Mouse (Mus musculus): Measurements from ENCODE around the gene Hint1. TPM values are rescaled to one million over a fixed set of nuclear protein-coding genes. Genes with fewer than 3 reads are reported as not detected.

Hint1 gene
- polyA plus RNA-seq, 1 experiment from 2014 or later: 868 TPM

- Histone ChIP-seq H3K4me3 (ENCODE audit: low read depth, low read length) (peak overlapping the region; percentile 52), H3K36me3 (ENCODE audit: control insufficient read depth, insufficient read depth, low read length) (no peaks in the 10 kb centered on the region), H3K4me1 (ENCODE audit: control insufficient read depth, insufficient read depth, low read length) (peaks cover 6% of the 10 kb centered on the region), H3K27me3 (ENCODE audit: control insufficient read depth, insufficient read depth, low read length) (no peaks in the 10 kb centered on the region), H3K9me3 (ENCODE audit: control insufficient read depth, low read length) (no peaks in the 10 kb centered on the region), H3K27ac (ENCODE audit: low read depth, low read length) (peak overlapping the region; percentile 66; the same call in 1 of the 2 replicates), H3K4me2 (ENCODE audit: low read depth, low read length) (peak overlapping the region; percentile 55), H3K9ac (replicated peaks; ENCODE audit: low read depth, low read length) (peak overlapping the region; percentile 69)
- 32% methylated on average over 11 of the region's 11 CpGs for WGBS
- no peak for ATAC-seq (ENCODE audit: low read depth)
These were observed 6.6 kb upstream of the Hint1 start for GRCm38 (mm10) chr11:54859322-54860165.

GRCm38 (mm10) chr11:54860256-54861038, 5.7 kb upstream of the Hint1 start, which contains the start of gene Lyrm7:
TSS of gene Lyrm7 (minus strand) at chr11:54860916.
- peak within 1 kb of the TSS; percentile 86 for H3K27ac ChIP-seq (ENCODE audit: low read depth, low read length)
- H3K4me1 ChIP-seq (ENCODE audit: control insufficient read depth, insufficient read depth, low read length): peaks cover 8% of the 10 kb centered on the region
- peak within 1 kb of the TSS; percentile 52 for H3K4me3 ChIP-seq (ENCODE audit: low read depth, low read length)
- no peaks in the 10 kb centered on the region for H3K36me3 ChIP-seq (ENCODE audit: control insufficient read depth, insufficient read depth, low read length)
- WGBS: 0% methylated on average over 42 of the region's 42 CpGs
- peak; percentile 96 for ATAC-seq (ENCODE audit: low read depth)
- H3K9me3 ChIP-seq (ENCODE audit: control insufficient read depth, low read length): no peaks in the 10 kb centered on the region
- peak within 1 kb of the TSS; percentile 55 for H3K4me2 ChIP-seq (ENCODE audit: low read depth, low read length)
- H3K9ac ChIP-seq (replicated peaks; ENCODE audit: low read depth, low read length): peak within 1 kb of the TSS; percentile 69
- H3K27me3 ChIP-seq (ENCODE audit: control insufficient read depth, insufficient read depth, low read length): no peaks in the 10 kb centered on the region

- ATAC-seq (ENCODE audit: low read depth): no peak
- Histone ChIP-seq H3K4me2 (ENCODE audit: low read depth, low read length) (no peak overlapping the region), H3K36me3 (ENCODE audit: control insufficient read depth, insufficient read depth, low read length) (no peaks in the 10 kb centered on the region), H3K27me3 (ENCODE audit: control insufficient read depth, insufficient read depth, low read length) (no peaks in the 10 kb centered on the region), H3K9me3 (ENCODE audit: control insufficient read depth, low read length) (no peaks in the 10 kb centered on the region), H3K4me3 (ENCODE audit: low read depth, low read length) (no peak overlapping the region; the same call in 1 of the 2 replicates), H3K4me1 (ENCODE audit: control insufficient read depth, insufficient read depth, low read length) (peaks cover 11% of the 10 kb centered on the region), H3K27ac (ENCODE audit: low read depth, low read length) (no peak overlapping the region), H3K9ac (replicated peaks; ENCODE audit: low read depth, low read length) (0 out of 2 replicates have a peak overlapping the region, but pooled peaks have one; percentile 60)
- 92% methylated on average over 5 of the region's 5 CpGs for WGBS
These were observed 4.4 kb upstream of the Hint1 start for GRCm38 (mm10) chr11:54861471-54862420.

GRCm38 (mm10) chr11:54862621-54863520, 3.3 kb upstream of the Hint1 start:
- Histone ChIP-seq H3K9me3 (ENCODE audit: control insufficient read depth, low read length) (no peaks in the 10 kb centered on the region), H3K4me2 (ENCODE audit: low read depth, low read length) (no peak overlapping the region), H3K36me3 (ENCODE audit: control insufficient read depth, insufficient read depth, low read length) (no peaks in the 10 kb centered on the region), H3K9ac (replicated peaks; ENCODE audit: low read depth, low read length) (no peak overlapping the region), H3K27me3 (ENCODE audit: control insufficient read depth, insufficient read depth, low read length) (no peaks in the 10 kb centered on the region), H3K27ac (ENCODE audit: low read depth, low read length) (no peak overlapping the region), H3K4me1 (ENCODE audit: control insufficient read depth, insufficient read depth, low read length) (peaks cover 14% of the 10 kb centered on the region), H3K4me3 (ENCODE audit: low read depth, low read length) (no peak overlapping the region)
- WGBS: 45% methylated on average over 10 of the region's 10 CpGs
- ATAC-seq (ENCODE audit: low read depth): no peak

GRCm38 (mm10) chr11:54865330-54866085, 675 bp upstream of the Hint1 start:
- Histone ChIP-seq H3K27me3 (ENCODE audit: control insufficient read depth, insufficient read depth, low read length) (no peaks in the 10 kb centered on the region), H3K9ac (replicated peaks; ENCODE audit: low read depth, low read length) (peak overlapping the region; percentile 99), H3K4me3 (ENCODE audit: low read depth, low read length) (peak overlapping the region; percentile 83), H3K4me1 (ENCODE audit: control insufficient read depth, insufficient read depth, low read length) (peaks cover 23% of the 10 kb centered on the region), H3K36me3 (ENCODE audit: control insufficient read depth, insufficient read depth, low read length) (peaks cover 1% of the 10 kb centered on the region; the same call in 1 of the 2 replicates), H3K4me2 (ENCODE audit: low read depth, low read length) (peak overlapping the region; percentile 60), H3K9me3 (ENCODE audit: control insufficient read depth, low read length) (no peaks in the 10 kb centered on the region), H3K27ac (ENCODE audit: low read depth, low read length) (peak overlapping the region; percentile 89)
- ATAC-seq (ENCODE audit: low read depth): no peak
- WGBS: 76% methylated on average over 6 of the region's 6 CpGs

- Histone ChIP-seq H3K9me3 (ENCODE audit: control insufficient read depth, low read length) (no peaks in the 10 kb centered on the region), H3K27ac (ENCODE audit: low read depth, low read length) (peak overlapping the region; percentile 89), H3K27me3 (ENCODE audit: control insufficient read depth, insufficient read depth, low read length) (no peaks in the 10 kb centered on the region), H3K9ac (replicated peaks; ENCODE audit: low read depth, low read length) (peak overlapping the region; percentile 99), H3K4me3 (ENCODE audit: low read depth, low read length) (peak overlapping the region; percentile 83), H3K36me3 (ENCODE audit: control insufficient read depth, insufficient read depth, low read length) (peaks cover 16% of the 10 kb centered on the region), H3K4me2 (ENCODE audit: low read depth, low read length) (peak overlapping the region; percentile 60), H3K4me1 (ENCODE audit: control insufficient read depth, insufficient read depth, low read length) (peaks cover 23% of the 10 kb centered on the region)
- ATAC-seq (ENCODE audit: low read depth): no peak; the same call in 1 of the 2 replicates
- 1% methylated on average over 5 of the region's 5 CpGs for WGBS
These were observed 834 bp downstream of the Hint1 start for GRCm38 (mm10) chr11:54867049-54867385.

- Histone ChIP-seq H3K9ac (replicated peaks; ENCODE audit: low read depth, low read length) (no peak overlapping the region), H3K27ac (ENCODE audit: low read depth, low read length) (no peak overlapping the region), H3K4me1 (ENCODE audit: control insufficient read depth, insufficient read depth, low read length) (peaks cover 23% of the 10 kb centered on the region), H3K4me2 (ENCODE audit: low read depth, low read length) (peak overlapping the region; percentile 60), H3K36me3 (ENCODE audit: control insufficient read depth, insufficient read depth, low read length) (peaks cover 20% of the 10 kb centered on the region), H3K4me3 (ENCODE audit: low read depth, low read length) (peak overlapping the region; percentile 83), H3K27me3 (ENCODE audit: control insufficient read depth, insufficient read depth, low read length) (no peaks in the 10 kb centered on the region), H3K9me3 (ENCODE audit: control insufficient read depth, low read length) (no peaks in the 10 kb centered on the region)
- no peak for ATAC-seq (ENCODE audit: low read depth)
- WGBS: 93% methylated on average over 3 of the region's 3 CpGs
These were observed 1.8 kb downstream of the Hint1 start for GRCm38 (mm10) chr11:54867903-54868434.
